Mouse (Mus musculus) megakaryocyte, embryonic 14.5 days (primary cell): Measurements from ENCODE around the gene Smim27. TPM values are rescaled to one million over a fixed set of nuclear protein-coding genes. Genes with fewer than 3 reads are reported as not detected.
A peak's percentile ranks its signal among the peaks of the same experiment; 100 is the strongest.

Source experiments
- H3K27me3 ChIP-seq: replicated peaks from 2 replicates; pipeline ENCODE3; 2012; ENCODE audit warnings: inconsistent platforms
- H3K36me3 ChIP-seq: replicated peaks from 2 replicates; pipeline ENCODE3; 2012; ENCODE audit warnings: low read length, inconsistent platforms, mixed read lengths
- H3K4me1 ChIP-seq: 2 replicates; pipeline ENCODE4 v1.6.1; 2012; ENCODE audit warnings: inconsistent platforms
- H3K4me3 ChIP-seq: replicated peaks from 2 replicates; pipeline ENCODE3; 2012; ENCODE audit warnings: moderate library complexity, mild to moderate bottlenecking, inconsistent platforms
- H3K9me3 ChIP-seq: 2 replicates; pipeline ENCODE4 v1.6.1; 2012; ENCODE audit warnings: inconsistent platforms
- FLI1 ChIP-seq: IDR thresholded peaks from 2 replicates; pipeline ENCODE4 v1.6.1; 2012; ENCODE audit warnings: low read length, inconsistent platforms, mixed read lengths
- GATA1 ChIP-seq: IDR thresholded peaks from 3 replicates; pipeline ENCODE4 v1.6.1; 2012; ENCODE audit warnings: mixed read lengths, low read length, inconsistent platforms, borderline replicate concordance
- polyA plus RNA-seq: library from polyadenylated mRNA; stranded (reverse); fragments of >175 nt; gene quantifications from 2 replicates; pipeline ENCODE4 v1.2.3, GENCODE M21; 2012; ENCODE audit warnings: low replicate concordance; ENCODE audit not compliant: insufficient read depth

The Smim27 gene
- 8.2 and 42.4 TPM in 2 replicates for polyA plus RNA-seq

DNA sequence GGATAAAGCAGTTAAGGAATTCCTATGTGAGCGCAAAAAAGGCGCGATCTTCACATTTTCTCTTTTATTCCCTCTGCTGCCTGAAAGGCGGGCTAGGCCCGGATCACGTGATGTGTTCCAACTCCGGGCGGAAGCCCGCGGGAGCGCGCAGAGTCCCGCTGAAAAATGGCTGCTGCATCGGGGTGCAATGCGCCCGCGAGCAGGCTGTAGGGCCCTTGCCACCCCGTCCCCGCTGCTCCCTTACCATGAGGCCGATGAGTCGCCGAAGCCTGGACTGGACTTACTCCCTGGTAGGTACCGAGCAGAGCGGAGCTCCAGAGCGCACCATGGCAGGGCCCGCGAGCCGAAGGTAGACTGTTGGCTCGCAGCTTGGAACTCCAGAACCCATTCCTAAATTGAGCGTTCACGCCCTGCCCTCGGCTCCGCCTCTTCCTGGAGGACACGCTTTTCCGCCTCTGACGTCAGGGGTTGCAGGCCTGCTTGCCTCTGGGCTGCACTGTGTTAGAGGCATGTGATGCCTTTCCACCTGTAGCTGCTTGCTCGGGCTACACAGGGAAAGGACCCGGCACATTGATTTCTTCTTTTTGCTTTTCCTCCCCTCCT lies at the start of gene Smim27, which contains the start of gene Topors:
Gene Smim27, plus strand, starts transcription at position 150 of the 603 bp plus-strand sequence.
Gene Topors, minus strand, starts transcription at position 421 of the 603 bp plus-strand sequence.
- no peaks in the 10 kb centered on the region for H3K9me3 ChIP-seq
- peak within 1 kb of the TSS; percentile 94 for H3K4me3 ChIP-seq
- no peak for TF ChIP-seq GATA1
- no peak; the same call in 1 of the 2 replicates for TF ChIP-seq FLI1
- H3K27me3 ChIP-seq, result no peaks in the 10 kb centered on the region
- H3K36me3 ChIP-seq, result peaks cover 56% of the 10 kb centered on the region
- peaks cover 38% of the 10 kb centered on the region for H3K4me1 ChIP-seq

DNA sequence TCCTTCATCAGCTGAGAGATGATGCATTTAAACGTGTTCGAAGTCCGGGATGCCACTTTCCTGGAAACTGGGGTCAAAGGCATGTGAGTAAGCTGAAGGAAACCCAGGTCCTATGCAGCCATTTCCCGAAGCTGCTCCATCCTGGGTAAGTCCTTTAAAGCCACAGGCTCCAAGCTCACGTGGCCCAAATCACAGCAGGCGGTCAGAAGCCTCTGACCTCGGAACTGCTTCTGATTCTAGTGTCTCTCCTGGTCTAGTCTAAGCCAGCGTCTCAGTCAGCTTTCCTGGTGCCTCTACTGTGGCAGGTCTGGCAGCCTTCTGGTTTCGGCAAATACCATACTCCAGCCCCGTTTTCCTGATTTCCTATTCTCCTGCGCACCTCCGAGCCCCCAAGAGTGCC lies 48.9 kb upstream of the Smim27 start:
- peaks cover 91% of the 10 kb centered on the region for H3K36me3 ChIP-seq
- peaks cover 8% of the 10 kb centered on the region; the same call in 1 of the 2 replicates for H3K4me1 ChIP-seq
- no peak overlapping the region for H3K4me3 ChIP-seq
- H3K9me3 ChIP-seq, result no peaks in the 10 kb centered on the region
- no peaks in the 10 kb centered on the region for H3K27me3 ChIP-seq
- no peak for TF ChIP-seq FLI1
- no peak for TF ChIP-seq GATA1

DNA sequence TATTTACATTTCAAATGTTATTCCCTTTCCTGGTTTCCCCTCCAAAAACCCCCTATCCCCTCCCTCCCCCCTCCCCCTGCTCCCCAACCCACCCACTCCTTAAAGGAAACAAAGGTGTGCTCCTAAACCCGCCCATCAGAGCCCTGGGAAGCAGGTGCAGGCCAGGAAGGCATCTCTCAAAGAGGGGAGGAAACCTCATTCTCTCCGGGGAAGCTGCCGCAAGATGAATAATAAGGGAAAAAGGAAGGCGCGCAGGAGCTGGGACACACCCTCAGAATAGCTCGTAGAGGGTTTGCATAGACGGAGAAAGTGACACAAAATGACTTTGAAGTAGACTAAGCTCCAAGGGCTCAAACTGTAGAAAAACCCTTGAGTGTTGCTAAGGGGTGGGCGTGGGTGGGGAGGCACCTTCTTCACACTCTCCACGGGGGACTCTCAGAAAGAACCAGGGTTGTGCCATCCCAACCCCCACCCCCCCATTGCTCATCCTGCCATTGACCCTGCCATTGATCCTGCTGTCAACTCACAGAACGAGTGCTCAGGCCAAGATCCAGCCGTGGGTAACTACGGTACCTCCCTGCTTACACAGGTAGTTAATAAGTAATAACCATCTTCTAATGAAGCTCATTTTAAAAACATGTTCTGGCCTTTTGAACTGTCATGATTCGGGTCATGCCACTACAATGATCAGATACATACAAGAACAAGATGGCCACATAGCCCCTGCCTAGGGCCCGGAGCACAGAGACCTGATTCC lies 48.2 kb upstream of the Smim27 start:
- peaks cover 8% of the 10 kb centered on the region; the same call in 1 of the 2 replicates for H3K4me1 ChIP-seq
- no peaks in the 10 kb centered on the region for H3K9me3 ChIP-seq
- H3K4me3 ChIP-seq, result no peak overlapping the region
- TF ChIP-seq FLI1 (no peak), GATA1 (no peak)
- peaks cover 92% of the 10 kb centered on the region for H3K36me3 ChIP-seq
- H3K27me3 ChIP-seq, result no peaks in the 10 kb centered on the region

DNA sequence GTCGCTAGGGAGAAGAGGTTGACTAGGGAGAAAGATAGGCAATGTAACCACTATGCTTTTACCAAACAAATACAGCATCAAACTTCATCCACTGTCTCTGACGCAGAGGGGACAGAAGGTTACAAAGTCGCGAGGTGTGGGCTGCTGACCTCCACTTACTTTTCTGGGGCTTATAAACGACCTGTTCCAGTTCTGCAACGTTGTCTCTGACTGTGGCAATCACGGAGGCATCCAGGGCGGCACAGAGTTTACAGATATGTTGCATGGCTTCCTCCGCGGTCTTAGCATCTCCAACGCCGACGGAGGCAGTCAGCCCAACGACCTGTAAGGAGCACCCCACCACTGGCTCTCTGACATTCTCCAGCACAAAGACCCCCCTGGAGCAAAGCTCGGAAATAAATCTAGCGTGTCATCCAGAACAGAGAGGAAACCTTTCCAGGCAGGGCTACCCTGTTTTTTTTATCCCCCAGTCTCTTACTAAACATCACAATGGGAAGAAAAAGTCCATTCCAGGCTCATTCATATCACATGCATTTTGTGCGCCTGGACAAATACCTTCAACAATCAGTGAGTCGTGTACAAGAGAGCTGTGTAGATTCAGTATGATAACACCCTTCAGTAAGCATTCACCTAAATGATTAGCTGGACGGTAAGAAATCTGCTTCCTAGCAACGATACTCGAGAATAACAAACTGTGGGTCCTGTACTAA lies 47.3 kb upstream of the Smim27 start:
- peaks cover 8% of the 10 kb centered on the region; the same call in 1 of the 2 replicates for H3K4me1 ChIP-seq
- H3K9me3 ChIP-seq, result no peaks in the 10 kb centered on the region
- H3K27me3 ChIP-seq, result no peaks in the 10 kb centered on the region
- no peak overlapping the region for H3K4me3 ChIP-seq
- H3K36me3 ChIP-seq, result peaks cover 91% of the 10 kb centered on the region
- TF ChIP-seq FLI1 (no peak), GATA1 (no peak)

DNA sequence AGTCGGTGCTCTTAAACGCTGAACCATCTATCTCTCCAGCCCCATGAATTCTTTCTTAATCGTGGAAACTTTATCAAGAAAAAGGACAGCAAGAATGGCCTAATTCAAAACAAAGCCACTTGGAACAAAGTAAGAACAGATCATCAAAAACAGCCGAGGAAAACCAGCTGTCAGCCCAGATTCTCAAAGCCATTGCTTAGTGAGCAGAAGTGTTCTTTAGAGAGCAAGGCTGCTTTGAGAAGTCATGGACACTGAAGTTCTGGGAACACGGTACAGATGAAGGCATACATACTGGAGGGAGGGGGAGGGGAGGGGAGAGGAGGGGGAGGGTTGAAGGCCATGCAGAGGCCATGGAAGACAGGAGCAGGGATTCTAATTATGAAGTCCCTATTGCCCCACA lies 43.3 kb upstream of the Smim27 start:
- Histone ChIP-seq H3K9me3 (no peaks in the 10 kb centered on the region), H3K36me3 (peaks cover 83% of the 10 kb centered on the region), H3K27me3 (no peaks in the 10 kb centered on the region), H3K4me1 (peaks cover 4% of the 10 kb centered on the region; the same call in 1 of the 2 replicates), H3K4me3 (no peak overlapping the region)
- no peak for TF ChIP-seq GATA1
- TF ChIP-seq FLI1, result no peak

DNA sequence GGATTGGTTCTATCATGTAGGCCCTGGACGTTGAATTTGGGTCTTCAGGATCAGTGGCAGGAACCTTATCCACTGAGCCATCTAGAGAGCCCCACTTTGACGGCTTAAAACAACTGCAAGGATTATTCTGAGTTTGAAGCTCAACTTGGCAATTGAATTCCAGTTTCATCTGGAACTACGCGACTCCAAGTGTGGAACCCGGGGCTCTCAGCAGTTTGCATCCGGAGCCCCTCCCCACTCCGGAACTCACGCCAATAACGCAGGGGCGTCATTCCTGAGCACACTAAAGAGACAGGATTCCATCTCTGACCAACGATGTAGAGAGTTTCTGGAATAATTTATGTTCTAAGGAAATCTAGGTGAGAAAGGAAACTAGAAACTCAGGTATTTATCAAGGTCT lies 42.2 kb upstream of the Smim27 start:
- H3K27me3 ChIP-seq, result no peaks in the 10 kb centered on the region
- H3K36me3 ChIP-seq, result peaks cover 74% of the 10 kb centered on the region
- no peak for TF ChIP-seq FLI1
- TF ChIP-seq GATA1, result no peak
- no peaks in the 10 kb centered on the region for H3K9me3 ChIP-seq
- H3K4me3 ChIP-seq, result no peak overlapping the region
- H3K4me1 ChIP-seq, result peaks cover 4% of the 10 kb centered on the region; the same call in 1 of the 2 replicates

DNA sequence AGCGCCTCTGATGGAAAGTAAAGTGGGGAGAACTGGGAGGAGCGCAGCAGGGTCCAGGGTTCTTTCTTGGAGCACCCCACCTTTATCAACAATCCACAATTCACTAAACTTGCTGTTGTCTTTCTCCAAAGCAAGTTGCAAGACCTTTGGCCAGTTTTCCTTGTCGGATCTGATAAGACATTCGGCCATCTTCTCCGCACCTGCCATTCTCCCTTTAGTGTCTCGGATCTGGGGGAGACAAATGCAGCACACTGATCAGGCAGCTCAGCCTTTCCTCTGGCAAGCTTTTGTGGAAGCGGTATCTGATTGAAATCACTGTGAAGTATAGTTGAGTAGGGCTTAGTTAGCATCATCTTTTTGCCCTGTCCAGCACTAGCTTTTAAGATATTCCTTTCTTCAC lies 41.5 kb upstream of the Smim27 start:
- no peak overlapping the region for H3K4me3 ChIP-seq
- H3K27me3 ChIP-seq, result no peaks in the 10 kb centered on the region
- TF ChIP-seq GATA1 (no peak), FLI1 (no peak)
- H3K4me1 ChIP-seq, result peaks cover 4% of the 10 kb centered on the region; the same call in 1 of the 2 replicates
- peaks cover 71% of the 10 kb centered on the region for H3K36me3 ChIP-seq
- H3K9me3 ChIP-seq, result no peaks in the 10 kb centered on the region

DNA sequence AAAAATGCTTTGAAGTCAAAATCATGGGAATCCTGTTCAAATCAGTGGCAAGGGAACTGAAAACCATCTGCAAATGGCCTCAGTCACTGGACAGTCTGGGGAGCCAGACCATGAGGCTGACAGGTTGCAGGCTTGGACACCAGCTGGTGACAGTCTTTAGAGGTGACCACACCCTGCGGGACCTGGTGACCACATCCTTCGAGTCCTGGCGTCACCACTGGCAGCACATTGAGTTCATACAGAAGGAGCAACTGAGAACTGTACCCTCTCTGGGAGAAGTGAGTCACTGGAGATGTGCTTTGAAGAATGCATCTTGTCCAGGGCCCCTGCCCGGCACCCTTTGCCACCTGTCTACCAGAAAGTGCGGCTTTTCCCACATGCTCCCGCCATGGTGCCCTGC lies 39.7 kb upstream of the Smim27 start:
- Histone ChIP-seq H3K36me3 (peaks cover 71% of the 10 kb centered on the region), H3K4me3 (no peak overlapping the region), H3K27me3 (no peaks in the 10 kb centered on the region), H3K9me3 (no peaks in the 10 kb centered on the region), H3K4me1 (peaks cover 13% of the 10 kb centered on the region; the same call in 1 of the 2 replicates)
- TF ChIP-seq FLI1, result no peak
- no peak for TF ChIP-seq GATA1

DNA sequence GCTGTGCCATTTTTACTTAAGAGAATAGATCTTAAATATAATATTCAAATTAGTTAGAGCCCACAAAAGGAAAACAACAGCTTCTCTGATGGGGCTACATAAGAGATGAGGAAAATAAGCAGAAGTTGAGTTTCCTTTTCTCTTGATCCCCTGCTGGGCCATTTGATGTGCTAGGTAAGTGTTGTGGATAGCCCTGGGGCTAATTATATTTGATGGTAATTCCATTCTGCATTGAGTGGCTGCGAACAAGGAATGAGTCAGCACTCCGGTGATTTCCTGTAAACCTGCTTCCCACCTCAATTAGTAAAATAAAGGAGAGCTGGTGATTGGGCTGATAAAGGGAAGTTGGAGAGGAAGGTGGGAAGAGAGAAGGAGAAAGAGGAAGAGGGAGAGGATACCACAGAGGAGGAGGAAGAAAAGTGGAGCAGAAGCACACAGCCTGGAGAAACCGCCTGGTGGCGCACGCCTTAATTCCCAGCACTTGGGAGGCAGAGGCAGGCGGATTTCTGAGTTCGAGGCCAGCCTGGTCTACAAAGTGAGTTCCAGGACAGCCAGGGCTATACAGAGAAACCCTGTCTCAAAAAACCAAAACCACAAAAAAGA lies 36.2 kb upstream of the Smim27 start:
- Histone ChIP-seq H3K36me3 (peaks cover 49% of the 10 kb centered on the region), H3K9me3 (no peaks in the 10 kb centered on the region), H3K27me3 (no peaks in the 10 kb centered on the region), H3K4me1 (peaks cover 21% of the 10 kb centered on the region), H3K4me3 (no peak overlapping the region)
- TF ChIP-seq FLI1 (no peak), GATA1 (no peak)
